Mouse (Mus musculus): ENCODE data around the gene Ctnna2.

GRCm38 (mm10) chr6:77724952-77725299, 254.6 kb downstream of the Ctnna2 start:
- TF ChIP-seq CTCF (IDR thresholded peaks at IDR 0.05; ENCODE audit: extremely low read depth, insufficient read depth, low read length): no peak
- no peak for TF ChIP-seq POLR2A (IDR thresholded peaks at IDR 0.05; ENCODE audit: extremely low read depth, insufficient read depth, low read length)
